Mouse (Mus musculus) cerebellum, adult 2 months (tissue): ENCODE results near the gene Cog2.

Source experiments
- CTCF ChIP-seq: fragments of 200-500 bp; IDR thresholded peaks from 2 replicates; pipeline ENCODE4 v1.5.1; 2011; ENCODE audit warnings: low read depth, mild to moderate bottlenecking, control low read depth, low read length, moderate library complexity, borderline replicate concordance; ENCODE audit not compliant: insufficient read depth
- POLR2A ChIP-seq: fragments of 200-500 bp; IDR thresholded peaks from 2 replicates; pipeline ENCODE4 v1.6.1; 2011; ENCODE audit warnings: low read length, control low read depth, borderline replicate concordance; ENCODE audit not compliant: insufficient read depth

- no peak for TF ChIP-seq POLR2A
- TF ChIP-seq CTCF: no peak
Measured at GRCm38 (mm10) chr8:124557476-124557875, 36.9 kb downstream of the Cog2 start.
